Mouse (Mus musculus) CH12.LX (cell line): ENCODE measurements around the gene Wsb2. TPM values are rescaled to one million over a fixed set of nuclear protein-coding genes. Genes with fewer than 3 reads are reported as not detected.
"Not testable (repeated sequence)": the region's sequence is repeated elsewhere in the genome, so short reads cannot be mapped to it uniquely, and the experiment has no call there.

Experiments used
- DNase-seq: peaks from one replicate; pipeline ENCODE4 v3.0.0-alpha.2; 2013; ENCODE audit errors: extremely low read depth
- H3K27ac ChIP-seq: 2 replicates; pipeline ENCODE4 v1.5.1; 2012; ENCODE audit warnings: low read depth, mild to moderate bottlenecking, control low read depth, moderate library complexity; ENCODE audit not compliant: insufficient read depth
- H3K27me3 ChIP-seq: replicated peaks from 2 replicates; pipeline ENCODE3; 2012; ENCODE audit warnings: inconsistent platforms
- H3K36me3 ChIP-seq, 2 experiments: replicated peaks in 1 of 2; 2 replicates each; pipeline versions ENCODE3 to v1.6.1; 2012; ENCODE audit warnings: inconsistent platforms in 1 of 2, low read length in 1 of 2, mild to moderate bottlenecking in 1 of 2, mixed read lengths in 1 of 2, moderate library complexity in 1 of 2; ENCODE audit not compliant: control insufficient read depth in 1 of 2, insufficient read depth in 1 of 2
- H3K4me1 ChIP-seq, 2 experiments: 2 replicates each; pipeline ENCODE4 v1.6.1; 2012; ENCODE audit warnings: inconsistent platforms in 1 of 2, moderate library complexity in 1 of 2; ENCODE audit not compliant: insufficient read depth in 2 of 2, control insufficient read depth in 1 of 2
- H3K4me2 ChIP-seq: 2 replicates; pipeline ENCODE4 v1.6.1; 2012; ENCODE audit warnings: low read depth, mild to moderate bottlenecking, control low read depth; ENCODE audit not compliant: poor library complexity, insufficient read depth, severe bottlenecking
- H3K4me3 ChIP-seq, 3 experiments: fragments of 150-350 bp in 1 of 3; sonication (generic) in 1 of 3; replicated peaks in 1 of 3; 2 replicates each; pipeline versions ENCODE3 to v1.5.1; 2011 to 2012; ENCODE audit warnings: low read depth in 2 of 3, low read length in 2 of 3, mild to moderate bottlenecking in 2 of 3, moderate library complexity in 2 of 3, control low read depth in 1 of 3, improper control_type of control experiment in 1 of 3, inconsistent platforms in 1 of 3, mixed read lengths in 1 of 3; ENCODE audit not compliant: poor library complexity in 1 of 3
- H3K79me2 ChIP-seq: replicated peaks from 2 replicates; pipeline ENCODE4 v1.6.1; 2012; ENCODE audit warnings: mild to moderate bottlenecking, moderate library complexity; ENCODE audit not compliant: control insufficient read depth, poor library complexity, insufficient read depth, severe bottlenecking; ENCODE audit errors: extremely low read depth
- H3K9ac ChIP-seq: 2 replicates; pipeline ENCODE4 v1.6.1; 2012; ENCODE audit warnings: low read depth, mild to moderate bottlenecking, control low read depth, moderate library complexity; ENCODE audit not compliant: insufficient read depth
- H3K9me3 ChIP-seq: replicated peaks from 2 replicates; pipeline ENCODE3; 2012; ENCODE audit warnings: low read length, inconsistent platforms, mixed read lengths
- CHD1 ChIP-seq: IDR thresholded peaks from 2 replicates; pipeline ENCODE4 v1.6.1; 2012; ENCODE audit warnings: low read depth, low read length, improper control_type of control experiment, inconsistent platforms
- CHD2 ChIP-seq: IDR thresholded peaks from 2 replicates; pipeline ENCODE4 v1.6.1; 2011; ENCODE audit warnings: low read length, improper control_type of control experiment
- E2F4 ChIP-seq: IDR thresholded peaks from 2 replicates; pipeline ENCODE4 v1.6.1; 2011; ENCODE audit warnings: low read depth, low read length, improper control_type of control experiment; ENCODE audit not compliant: insufficient replicate concordance
- EP300 ChIP-seq: IDR thresholded peaks from 2 replicates; pipeline ENCODE4 v1.6.1; 2011; ENCODE audit warnings: low read length, improper control_type of control experiment
- ETS1 ChIP-seq: conservative IDR thresholded peaks from 2 replicates; pipeline ENCODE4 v1.6.1; 2012; ENCODE audit warnings: low read depth, mild to moderate bottlenecking, inconsistent platforms, low read length, improper control_type of control experiment, moderate library complexity
- HCFC1 ChIP-seq: IDR thresholded peaks from 2 replicates; pipeline ENCODE4 v1.6.1; 2012; ENCODE audit warnings: low read depth, mild to moderate bottlenecking, inconsistent platforms, low read length, improper control_type of control experiment
- IRF4 ChIP-seq: IDR thresholded peaks from 2 replicates; pipeline ENCODE4 v1.6.1; 2014; ENCODE audit warnings: low read depth, mild to moderate bottlenecking, inconsistent platforms, low read length, improper control_type of control experiment
- JUN ChIP-seq: IDR thresholded peaks from 2 replicates; pipeline ENCODE4 v1.6.1; 2011; ENCODE audit warnings: low read depth, mild to moderate bottlenecking, low read length, improper control_type of control experiment, moderate library complexity; ENCODE audit not compliant: insufficient read depth
- JUND ChIP-seq: conservative IDR thresholded peaks from 2 replicates; pipeline ENCODE4 v1.6.1; 2011; ENCODE audit warnings: low read depth, low read length, improper control_type of control experiment
- MAFK ChIP-seq: IDR thresholded peaks from 2 replicates; pipeline ENCODE4 v1.6.1; 2011; ENCODE audit warnings: low read length, improper control_type of control experiment; ENCODE audit not compliant: insufficient replicate concordance
- MEF2A ChIP-seq: IDR thresholded peaks from 2 replicates; pipeline ENCODE4 v1.6.1; 2014; ENCODE audit warnings: low read depth, mild to moderate bottlenecking, inconsistent platforms, low read length, improper control_type of control experiment, borderline replicate concordance
- NELFE ChIP-seq: IDR thresholded peaks from 2 replicates; pipeline ENCODE4 v1.6.1; 2011; ENCODE audit warnings: low read depth, low read length, improper control_type of control experiment
- NRF1 ChIP-seq: IDR thresholded peaks from 2 replicates; pipeline ENCODE4 v1.6.1; 2014; ENCODE audit warnings: low read depth, mild to moderate bottlenecking, inconsistent platforms, low read length, improper control_type of control experiment, moderate library complexity
- POLR2A ChIP-seq: IDR thresholded peaks from 2 replicates; pipeline ENCODE4 v1.6.1; 2011; ENCODE audit warnings: low read depth, mild to moderate bottlenecking, improper control_type of control experiment, low read length
- POLR2AphosphoS2 ChIP-seq: IDR thresholded peaks from 2 replicates; pipeline ENCODE4 v1.6.1; 2011; ENCODE audit warnings: low read depth, low read length, improper control_type of control experiment
- RAD21 ChIP-seq: IDR thresholded peaks from 2 replicates; pipeline ENCODE4 v1.6.1; 2011; ENCODE audit warnings: low read depth, mild to moderate bottlenecking, low read length, improper control_type of control experiment, moderate library complexity
- RCOR1 ChIP-seq: conservative IDR thresholded peaks from 2 replicates; pipeline ENCODE4 v1.6.1; 2012; ENCODE audit warnings: low read depth, mild to moderate bottlenecking, inconsistent platforms, low read length, improper control_type of control experiment
- SMC3 ChIP-seq: IDR thresholded peaks from 2 replicates; pipeline ENCODE4 v1.6.1; 2011; ENCODE audit warnings: low read depth, low read length, improper control_type of control experiment
- TBP ChIP-seq: conservative IDR thresholded peaks from 2 replicates; pipeline ENCODE4 v1.6.1; 2011; ENCODE audit warnings: low read depth, low read length, improper control_type of control experiment
- UBTF ChIP-seq: IDR thresholded peaks from 2 replicates; pipeline ENCODE4 v1.6.1; 2012; ENCODE audit warnings: low read depth, mild to moderate bottlenecking, inconsistent platforms, low read length, improper control_type of control experiment, moderate library complexity
- USF1 ChIP-seq: IDR thresholded peaks from 2 replicates; pipeline ENCODE4 v1.6.1; 2014; ENCODE audit warnings: low read depth, mild to moderate bottlenecking, inconsistent platforms, low read length, improper control_type of control experiment
- USF2 ChIP-seq: conservative IDR thresholded peaks from 2 replicates; pipeline ENCODE4 v1.6.1; 2011; ENCODE audit warnings: low read depth, low read length, improper control_type of control experiment
- ZKSCAN1 ChIP-seq: IDR thresholded peaks from 2 replicates; pipeline ENCODE4 v1.6.1; 2012; ENCODE audit warnings: low read depth, inconsistent platforms, low read length, improper control_type of control experiment, borderline replicate concordance
- ZMIZ1 ChIP-seq: IDR thresholded peaks from 2 replicates; pipeline ENCODE4 v1.6.1; 2012; ENCODE audit warnings: low read depth, mild to moderate bottlenecking, inconsistent platforms, low read length, improper control_type of control experiment
- dilution Hi-C: fragments of 300-500 bp; cut with MboI; formaldehyde crosslinking; loops from 2 replicates; pipeline ENCODE4 v1.14.3; 2020; ENCODE audit warnings: low sequenced_read_pairs; ENCODE audit not compliant: extremely low pct_unique_long_range_greater_than_20kb, extremely low pct_ligation_motif_present
- in situ Hi-C: fragments of 300-500 bp; cut with MboI; formaldehyde crosslinking; loops from 3 replicates; pipeline ENCODE4 v1.14.3; 2019; ENCODE audit warnings: low sequenced_read_pairs, low pct_ligation_motif_present, low pct_unique_long_range_greater_than_20kb, mixed read lengths
- polyA plus RNA-seq: library from polyadenylated mRNA; unstranded; fragments of >175 nt; gene quantifications from 2 replicates; pipeline ENCODE4 v1.2.1, GENCODE M21; 2012; ENCODE audit warnings: low read depth; ENCODE audit not compliant: insufficient read length
- total RNA-seq, 2 experiments: library from RNA; depleted of rRNA; stranded (reverse); fragments of 300-350 nt in 1 of 2; fragments of >200 nt in 1 of 2; gene quantifications; 2 replicates each; pipeline ENCODE4 v1.2.3; 2012 to 2014

Wsb2 gene
- total and polyA plus RNA-seq, 3 experiments: 36.1 to 44.2 (median 41.7) TPM

GRCm38 (mm10) chr5:117340081-117340480 lies 17.0 kb upstream of the Wsb2 start:
- no peaks in the 10 kb centered on the region for H3K27me3 ChIP-seq
- H3K27ac ChIP-seq: no peak overlapping the region
- TF ChIP-seq POLR2AphosphoS2: no peak
- no peak for TF ChIP-seq CHD1
- TF ChIP-seq SMC3: no peak
- no peak for TF ChIP-seq MEF2A
- no peak for TF ChIP-seq NELFE
- no peak for TF ChIP-seq ZKSCAN1
- no peak for TF ChIP-seq MAFK
- TF ChIP-seq RAD21: no peak
- no peak for TF ChIP-seq TBP
- no peak for TF ChIP-seq ZMIZ1
- TF ChIP-seq EP300: no peak
- TF ChIP-seq, all 38 proteins: peak for 0
- no peak overlapping the region for H3K4me3 ChIP-seq
- in situ Hi-C loops: no loop called here
- H3K4me1 ChIP-seq: no peaks in the 10 kb centered on the region
- H3K9ac ChIP-seq: no peak overlapping the region
- no peak overlapping the region for H3K4me2 ChIP-seq
- peaks cover 2% of the 10 kb centered on the region for H3K9me3 ChIP-seq
- no peaks in the 10 kb centered on the region for H3K79me2 ChIP-seq
- peaks cover 9 to 33% of the 10 kb centered on the region in 2 experiments for H3K36me3 ChIP-seq
- dilution Hi-C loops: no loop called here
- no peak for DNase-seq

DNA sequence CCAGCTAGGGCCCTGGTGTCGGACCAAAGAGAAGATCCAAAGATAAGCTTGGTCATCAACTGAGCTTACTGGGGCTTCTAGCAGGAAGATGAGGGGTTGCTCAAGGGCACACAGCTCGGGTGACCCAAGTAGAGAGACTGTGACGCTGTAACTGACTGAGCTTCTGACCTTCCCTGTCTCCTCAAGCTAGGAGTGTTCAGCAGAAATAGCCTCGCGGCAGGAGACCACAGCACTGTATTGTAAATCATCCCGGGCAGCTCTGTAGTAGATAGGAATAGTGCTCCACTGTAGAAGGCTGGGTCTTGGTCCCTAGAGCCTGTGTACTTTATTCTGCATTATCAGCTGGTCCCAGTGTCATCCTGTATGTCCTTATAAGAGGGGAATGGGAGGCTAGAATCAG lies 15.2 kb upstream of the Wsb2 start:
- DNase-seq: no peak
- H3K4me1 ChIP-seq: peaks cover 0 to 5% of the 10 kb centered on the region in 2 experiments; a peak in 2 of 4 replicates
- no peak overlapping the region for H3K4me3 ChIP-seq
- H3K79me2 ChIP-seq: no peaks in the 10 kb centered on the region
- no peak overlapping the region for H3K9ac ChIP-seq
- dilution Hi-C loops: no loop called here
- H3K27me3 ChIP-seq: no peaks in the 10 kb centered on the region
- H3K4me2 ChIP-seq: no peak overlapping the region
- no peak for TF ChIP-seq USF2
- TF ChIP-seq USF1: no peak
- TF ChIP-seq POLR2A: no peak
- no peak for TF ChIP-seq MAFK
- TF ChIP-seq NRF1: no peak
- no peak for TF ChIP-seq ETS1
- no peak for TF ChIP-seq RCOR1
- no peak for TF ChIP-seq UBTF
- no peak for TF ChIP-seq JUND
- TF ChIP-seq CHD2: no peak
- TF ChIP-seq HCFC1: no peak
- TF ChIP-seq JUN: no peak
- no peak for TF ChIP-seq SMC3
- TF ChIP-seq E2F4: no peak
- no peak for TF ChIP-seq IRF4
- TF ChIP-seq NELFE: no peak
- H3K9me3 ChIP-seq: peaks cover under 1% of the 10 kb centered on the region
- no peak overlapping the region for H3K27ac ChIP-seq
- in situ Hi-C loops: no loop called here
- peaks cover 2 to 23% of the 10 kb centered on the region in 2 experiments for H3K36me3 ChIP-seq

DNA sequence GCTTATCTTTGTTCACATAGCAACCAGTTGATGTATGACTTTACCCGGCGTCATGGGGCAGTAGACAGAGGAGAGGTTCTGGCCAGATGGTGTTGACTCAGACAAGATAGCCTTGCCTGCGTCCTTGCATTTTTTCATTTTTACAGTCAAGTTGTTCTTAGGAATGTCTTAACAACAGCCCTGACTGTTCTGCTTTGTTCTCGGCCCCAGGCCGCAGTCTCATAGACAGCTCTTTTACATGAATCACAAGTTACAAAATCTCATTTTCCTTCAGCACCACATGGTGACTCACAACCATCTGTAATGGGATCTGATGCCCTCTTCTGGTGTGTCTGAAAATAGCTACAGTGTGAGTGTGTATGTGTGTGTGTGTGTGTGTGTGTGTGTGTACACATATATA lies 12.6 kb upstream of the Wsb2 start:
- dilution Hi-C loops: not testable (repeated sequence)

More for the DNA sequence above, 12.6 kb upstream of the Wsb2 start:
- H3K27ac ChIP-seq, H3K4me3 ChIP-seq, H3K27me3 ChIP-seq, in situ Hi-C loops, H3K9me3 ChIP-seq, DNase-seq, H3K79me2 ChIP-seq, H3K9ac ChIP-seq, H3K4me2 ChIP-seq: not testable (repeated sequence)
- peaks cover 2 to 13% of the 10 kb centered on the region in 2 experiments for H3K36me3 ChIP-seq
- H3K4me1 ChIP-seq: peaks cover 0 to 18% of the 10 kb centered on the region in 2 experiments; a peak in 3 of 4 replicates
